Mouse (Mus musculus): ENCODE results near the gene Dnajb4.

Gene Dnajb4

DNA sequence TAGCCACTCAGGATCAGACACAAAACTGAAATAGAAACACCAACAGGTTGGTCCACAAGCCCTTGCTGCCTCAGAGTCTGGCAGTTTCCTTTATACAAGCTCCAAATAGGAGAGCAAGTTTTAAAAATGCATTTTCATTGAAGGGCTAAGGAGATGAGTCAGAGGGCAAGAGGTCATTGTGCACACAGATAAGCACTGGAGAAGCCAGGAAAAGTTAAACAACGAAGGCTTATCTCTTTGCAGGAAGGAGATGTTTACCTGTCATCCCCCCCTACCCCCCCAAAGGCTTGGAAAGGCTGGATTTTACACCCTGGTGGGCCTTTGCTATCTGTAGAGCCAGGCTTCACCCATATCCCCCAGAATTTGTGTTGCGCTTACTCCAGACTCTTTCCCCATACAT is 38.9 kb downstream of the Dnajb4 start:
- DNase-seq, result no peak

DNA sequence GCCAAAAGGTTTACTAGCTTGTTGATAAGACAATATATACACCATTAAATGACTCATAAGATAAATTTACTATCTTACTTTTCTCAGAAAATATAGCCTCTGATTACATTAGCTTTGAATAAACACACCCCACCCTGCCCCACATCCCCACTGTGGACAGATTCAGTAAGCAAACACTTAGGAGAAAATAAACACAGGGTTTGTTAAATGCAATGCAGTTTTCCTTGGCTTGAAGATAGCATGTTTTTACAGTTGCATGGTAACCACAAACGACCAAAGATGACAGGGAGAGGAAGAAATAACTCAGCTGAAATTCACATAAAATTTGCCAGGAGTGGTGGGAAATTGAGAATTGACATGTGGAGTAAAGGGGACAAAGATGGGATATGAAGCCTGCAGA is 39.7 kb downstream of the Dnajb4 start:
- DNase-seq, result no peak

DNA sequence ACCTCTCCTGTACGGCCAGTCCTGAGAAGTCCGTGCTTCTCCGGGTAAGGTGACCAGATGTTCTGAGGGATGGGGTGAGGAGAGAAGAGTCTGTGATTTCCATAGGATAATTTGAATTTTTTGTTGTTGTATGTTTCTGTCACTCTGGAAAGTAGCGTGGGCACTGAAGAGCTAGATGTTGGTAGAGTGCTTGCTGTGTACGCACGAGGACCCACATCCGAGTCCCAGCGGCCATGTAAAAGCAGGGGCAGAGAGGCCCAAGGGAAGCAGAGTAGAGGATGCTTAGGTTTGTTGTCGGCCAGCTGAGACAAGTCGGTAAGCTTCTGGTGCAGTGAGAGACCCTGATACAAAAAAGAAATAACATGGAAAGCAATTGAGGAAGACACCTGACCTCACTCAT is 42.1 kb downstream of the Dnajb4 start:
- DNase-seq, result no peak

DNA sequence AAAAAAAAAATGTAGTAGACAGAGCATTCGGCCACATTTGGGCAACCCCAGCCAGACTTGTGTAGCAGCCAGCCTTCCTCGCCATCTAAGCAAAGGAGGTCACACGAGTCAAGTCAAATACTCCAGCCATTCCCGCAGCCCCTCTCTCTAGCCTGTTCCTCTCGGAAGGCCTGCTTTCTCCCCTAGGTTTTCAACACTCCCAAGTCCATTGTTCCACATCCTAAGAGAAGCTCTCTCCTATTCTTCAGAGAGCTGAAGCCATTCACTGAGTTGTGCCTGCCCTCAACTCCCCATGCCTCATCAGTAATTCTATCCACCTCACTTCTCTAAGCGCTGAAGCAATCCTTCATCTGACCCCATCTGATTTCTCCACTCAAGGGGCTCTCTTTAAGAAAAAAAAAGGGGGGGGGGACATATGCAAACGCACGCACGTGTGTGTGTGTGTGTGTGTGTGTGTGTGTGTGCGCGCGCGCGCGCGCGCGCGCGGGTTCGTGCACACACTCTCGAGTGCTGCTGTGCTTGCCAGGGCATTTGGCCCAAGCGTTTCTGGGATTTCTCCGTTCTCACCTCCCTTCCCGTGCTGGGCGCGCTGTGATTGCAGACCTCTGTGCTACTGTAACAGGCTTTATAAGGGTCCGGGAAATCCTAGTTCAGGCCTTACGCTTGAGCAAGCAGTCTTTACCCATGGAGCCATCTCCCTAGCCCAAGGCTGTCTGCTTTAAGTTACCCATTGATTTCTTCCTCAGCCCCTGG is 43.2 kb downstream of the Dnajb4 start:
- DNase-seq, result peak; percentile 19 to 26

DNA sequence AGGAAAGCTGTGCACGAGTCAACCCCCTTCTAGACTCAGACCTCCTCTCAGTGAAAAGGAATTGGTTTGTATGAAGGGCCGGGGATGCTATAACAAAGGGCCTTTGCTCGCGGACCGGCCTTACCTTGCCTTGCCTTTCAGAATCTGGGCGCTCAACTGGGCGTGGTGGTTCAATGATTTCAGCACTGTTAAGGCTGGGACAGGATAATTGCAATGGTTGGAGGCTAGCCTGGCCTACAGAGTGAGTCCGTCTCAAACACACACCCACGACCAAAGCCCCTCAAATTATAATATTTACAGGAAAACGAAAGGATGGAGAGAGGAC is 44.0 kb downstream of the Dnajb4 start, which contains the start of gene Gipc2:
TSS of gene Gipc2 (minus strand) at position 132 of the 325 bp plus-strand sequence.
- DNase-seq, result no peak

DNA sequence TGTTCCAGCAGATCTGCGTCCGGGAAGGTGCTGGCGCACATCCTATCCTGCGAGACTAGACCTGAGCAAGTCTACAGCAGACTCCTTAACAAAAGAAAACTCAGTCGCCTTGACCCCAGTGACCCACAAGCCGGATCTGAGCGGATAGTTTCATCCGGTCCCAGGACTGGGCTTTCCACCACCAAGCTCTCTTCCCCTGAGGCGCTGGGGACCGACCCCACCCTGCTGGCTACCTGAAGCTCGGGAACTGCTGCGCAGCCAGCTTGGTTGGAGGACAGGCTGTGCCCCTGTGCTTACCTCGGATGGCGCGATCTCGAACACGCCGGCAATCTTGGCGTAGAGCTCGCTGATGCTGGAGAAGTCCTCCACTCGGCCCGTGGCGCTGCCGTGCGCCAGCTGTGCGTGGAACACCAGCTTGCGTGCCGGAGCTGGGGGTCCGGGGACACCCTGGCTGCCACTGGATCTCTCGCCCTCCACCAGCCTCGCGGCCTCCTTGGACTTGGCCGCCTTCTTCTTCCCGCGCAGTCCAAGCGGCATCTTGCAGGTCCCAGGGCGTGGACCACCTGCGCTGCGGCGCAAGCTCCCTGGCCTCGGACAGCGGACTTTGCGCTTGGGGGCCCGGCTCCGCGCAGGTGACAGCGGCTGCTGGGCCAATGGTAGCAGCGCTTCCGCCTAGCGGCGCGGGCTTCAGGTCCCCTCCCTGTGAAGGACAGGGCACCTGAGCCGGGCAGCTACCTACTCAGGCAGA is 44.6 kb downstream of the Dnajb4 start:
- peak; percentile 49 to 66 for DNase-seq

DNA sequence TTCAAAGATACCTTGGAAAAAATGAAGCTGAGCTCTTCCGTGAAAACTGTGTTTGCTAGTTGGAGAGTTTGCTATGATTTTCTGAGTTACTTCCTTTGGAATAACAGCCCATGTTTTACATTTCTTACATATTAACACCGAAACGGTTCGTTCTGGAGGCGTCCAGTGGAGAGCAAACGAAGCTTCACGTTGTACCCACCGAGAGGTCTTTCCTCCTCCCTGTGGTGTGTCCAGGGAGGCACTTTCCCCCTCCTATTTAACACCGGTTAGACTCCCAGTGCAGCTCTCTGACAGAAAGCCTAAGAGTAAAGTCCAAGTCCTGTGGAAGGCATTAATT is 45.1 kb downstream of the Dnajb4 start:
- no peak for DNase-seq

DNA sequence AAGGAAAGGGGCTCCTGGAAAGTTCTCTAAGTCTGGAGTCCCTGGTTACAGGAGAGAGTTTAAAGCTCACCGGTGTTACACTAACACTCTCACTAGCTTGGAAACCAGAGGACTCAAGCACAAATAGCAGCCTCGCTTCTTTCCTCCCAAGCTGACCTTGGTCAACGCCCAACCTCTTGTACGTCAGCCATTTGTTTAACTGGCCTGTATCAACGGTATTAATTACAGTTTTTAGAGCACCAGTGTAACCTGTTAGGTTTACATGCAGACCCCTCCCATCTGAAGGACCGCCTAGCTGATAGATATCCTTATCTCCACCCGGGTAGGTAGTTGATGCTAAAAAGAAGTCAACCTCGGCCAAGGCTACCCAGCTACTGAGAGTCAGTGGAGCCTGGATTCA is 46.8 kb downstream of the Dnajb4 start:
- DNase-seq, result no peak

DNA sequence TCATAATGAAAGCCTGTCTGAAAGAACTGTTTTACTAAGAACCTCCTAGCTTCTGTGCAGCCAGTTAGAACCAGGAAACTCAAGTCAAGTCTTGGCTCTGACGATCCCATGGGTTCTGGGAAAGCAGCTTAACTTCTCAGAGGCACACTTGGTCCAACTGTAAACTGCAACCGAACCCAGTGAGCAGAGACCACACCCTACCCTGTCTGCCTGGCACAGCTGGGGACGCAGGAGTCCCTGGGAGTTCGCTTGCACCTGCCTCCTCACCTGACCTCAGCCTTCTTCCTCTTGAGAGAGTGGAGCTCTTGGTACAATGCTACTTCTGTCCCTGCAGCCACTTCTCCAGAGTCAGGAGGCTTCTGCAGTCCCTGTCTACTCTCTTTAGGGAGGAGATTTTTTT is 49.5 kb downstream of the Dnajb4 start:
- DNase-seq, result no peak

DNA sequence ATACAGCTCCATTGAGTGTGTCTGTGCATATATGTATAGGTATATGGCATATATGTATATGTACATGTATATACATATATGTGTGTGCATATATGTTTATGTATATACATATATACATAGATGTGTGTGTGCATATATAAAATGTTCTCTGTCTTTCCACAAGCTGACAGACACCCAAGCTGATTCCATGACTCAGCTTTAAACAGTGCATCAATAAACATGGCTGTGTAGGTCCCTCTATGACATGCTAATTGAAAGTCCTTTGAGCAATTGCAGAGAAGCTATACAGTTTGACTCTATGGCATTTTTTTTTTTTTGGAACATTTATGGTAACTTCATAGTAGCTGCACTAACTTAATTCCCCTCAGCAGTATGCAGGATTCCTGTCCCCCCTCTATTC is 50.8 kb downstream of the Dnajb4 start:
- no peak for DNase-seq

DNA sequence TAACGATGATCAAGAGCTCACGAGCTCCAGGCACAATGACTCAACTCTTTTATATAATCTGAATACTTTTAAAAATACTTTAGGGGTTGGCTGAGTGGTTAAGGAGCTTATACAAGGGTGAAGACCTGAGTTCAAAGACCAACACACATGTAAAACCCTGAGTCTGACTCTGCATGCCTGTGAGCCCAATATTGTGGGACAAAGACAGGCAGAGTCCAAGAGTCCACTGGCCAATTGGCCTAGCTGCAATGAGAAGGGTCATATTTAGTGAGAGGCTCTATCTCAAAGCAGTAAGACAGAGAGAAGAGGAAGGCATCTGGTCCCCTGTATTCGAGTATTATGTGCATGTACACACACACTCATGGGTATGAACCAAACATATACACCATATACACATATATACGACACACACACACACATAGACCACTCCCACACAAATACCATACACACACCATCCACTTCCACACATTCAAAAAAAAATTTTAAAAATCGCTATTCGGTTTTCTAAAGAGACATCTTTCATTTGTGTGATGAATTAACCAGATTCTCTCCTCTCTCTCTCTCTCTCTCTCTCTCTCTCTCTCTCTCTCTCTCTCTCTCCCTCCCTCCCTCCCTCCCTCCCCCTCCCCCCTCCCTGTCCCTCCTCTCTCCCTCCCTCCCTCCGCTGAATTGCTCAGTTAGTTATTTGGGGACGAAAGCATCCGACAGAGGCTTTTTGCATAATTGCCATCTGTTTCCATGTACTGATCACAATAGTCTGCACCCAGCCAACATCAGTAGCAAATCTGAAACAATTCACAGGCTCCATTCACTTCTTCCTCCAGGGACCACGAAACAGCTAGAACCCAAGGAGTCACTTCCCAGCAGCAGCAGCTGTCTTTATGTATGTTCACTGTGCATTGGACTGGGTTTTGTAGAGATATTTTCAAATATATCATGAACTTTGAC is 51.5 kb downstream of the Dnajb4 start:
- no peak for DNase-seq

DNA sequence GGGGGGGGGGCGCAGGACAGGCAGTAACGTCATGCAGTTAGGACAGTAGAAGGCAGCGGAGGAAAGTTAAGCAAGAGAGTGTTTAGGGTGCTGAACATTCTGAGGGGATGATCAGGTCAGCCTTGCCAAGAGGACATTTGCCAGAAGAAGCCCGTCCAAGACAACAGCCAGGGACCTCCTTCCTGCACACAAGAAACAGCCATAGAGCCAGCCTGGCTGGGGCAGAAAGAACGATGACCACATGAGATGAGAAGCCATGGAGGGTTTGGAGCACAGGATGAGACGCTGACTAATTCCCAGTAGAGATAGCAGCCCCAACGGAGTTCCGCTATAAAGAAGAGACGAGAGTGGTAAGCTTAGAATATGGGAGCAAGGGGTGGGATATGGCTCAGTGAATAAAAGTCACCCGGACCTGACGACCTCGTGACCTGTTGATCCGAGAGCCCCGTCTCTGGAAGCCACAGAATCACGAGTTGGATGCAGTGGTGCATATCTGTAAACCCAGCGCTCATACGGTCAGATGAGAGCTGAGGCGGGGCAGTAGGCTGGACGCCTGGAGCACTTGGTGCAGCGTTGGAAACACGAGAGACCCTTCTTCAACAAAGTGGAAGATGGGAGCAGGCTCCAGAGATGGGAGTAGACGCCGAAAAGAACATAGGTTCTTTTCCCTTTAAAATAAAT is 53.1 kb downstream of the Dnajb4 start:
- DNase-seq, result no peak

DNA sequence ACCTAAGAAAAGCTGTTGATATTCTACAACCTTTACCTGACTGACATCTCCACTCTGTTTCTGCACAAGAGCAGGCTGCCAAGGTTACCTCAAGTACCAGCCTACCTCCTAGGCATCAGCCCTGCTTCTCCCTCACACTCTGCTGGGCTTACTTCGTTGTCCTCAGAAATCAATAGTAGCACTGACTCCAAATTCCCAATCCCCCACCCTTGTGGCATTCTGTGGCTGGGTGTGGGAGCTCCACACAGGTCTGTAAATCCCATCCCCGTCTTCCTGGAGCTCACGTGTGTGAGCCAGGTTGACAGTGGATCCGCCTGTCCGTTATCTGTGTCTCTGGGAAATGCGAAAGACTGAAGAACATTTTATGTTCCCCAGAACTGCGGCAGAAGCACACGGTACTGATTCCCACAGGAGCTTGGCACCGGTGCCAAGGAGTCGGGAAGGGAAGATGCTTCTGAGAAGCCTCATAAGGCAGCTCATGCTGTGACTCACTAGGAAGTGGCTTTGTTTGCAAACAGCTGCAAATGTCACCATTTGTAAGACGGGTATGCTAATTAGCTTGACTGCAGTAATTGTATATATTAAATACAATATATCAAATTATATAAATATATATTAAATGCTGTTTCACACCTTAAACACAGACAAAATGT is 54.7 kb downstream of the Dnajb4 start:
- no peak for DNase-seq

DNA sequence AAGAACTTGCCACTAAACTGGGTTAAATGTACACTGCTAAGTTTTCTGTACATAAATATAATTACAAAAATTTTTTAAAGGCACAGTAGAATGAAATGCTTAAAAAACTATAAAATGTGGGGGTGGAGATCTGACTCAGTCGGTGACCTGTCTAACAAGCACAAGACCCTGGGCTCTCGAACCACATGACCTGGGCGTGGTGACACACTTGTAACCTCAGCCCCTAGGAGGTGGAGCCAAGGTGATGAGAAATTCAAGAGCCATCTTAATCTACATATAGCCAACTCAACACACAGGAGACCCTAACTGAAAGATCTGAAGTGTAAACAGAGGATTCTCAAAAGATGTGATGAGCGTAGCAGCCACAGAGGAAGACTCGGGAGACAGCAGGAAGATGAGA is 56.0 kb downstream of the Dnajb4 start:
- no peak for DNase-seq

DNA sequence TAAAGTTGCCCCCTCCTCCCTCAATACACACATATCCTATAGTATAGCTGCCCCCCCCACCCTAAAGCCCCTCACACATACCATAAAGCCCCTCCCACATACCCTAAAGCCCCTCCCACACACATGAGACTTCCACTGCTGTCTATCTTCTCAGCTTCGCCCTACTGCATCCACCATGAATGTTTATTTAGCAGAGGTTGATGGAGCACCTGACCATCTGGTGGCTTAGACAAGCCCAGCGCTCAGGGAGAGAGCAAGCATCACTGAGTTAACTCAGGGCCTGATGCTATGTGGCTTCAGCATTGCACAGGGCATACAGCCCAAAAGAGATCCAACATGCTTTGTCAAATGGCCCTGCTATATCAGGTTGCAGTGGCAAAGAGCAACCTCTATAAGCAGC is 57.0 kb downstream of the Dnajb4 start:
- DNase-seq, result no peak

DNA sequence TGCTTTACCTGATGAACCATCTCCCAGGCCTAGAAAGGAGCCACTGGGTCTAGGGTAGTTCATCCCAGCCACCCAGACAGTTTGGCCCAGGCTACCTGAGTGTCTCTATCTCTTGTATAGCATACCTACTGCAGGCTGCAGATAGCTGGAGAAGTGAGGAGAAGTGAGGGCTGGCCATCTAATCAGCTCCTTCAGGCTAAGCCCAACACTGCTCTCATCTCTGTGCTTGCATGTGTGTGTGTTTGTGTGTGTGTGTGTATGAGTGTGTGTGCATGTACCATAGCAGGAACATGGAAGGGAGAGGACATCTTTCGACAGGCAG is 57.7 kb downstream of the Dnajb4 start:
- no peak for DNase-seq

DNA sequence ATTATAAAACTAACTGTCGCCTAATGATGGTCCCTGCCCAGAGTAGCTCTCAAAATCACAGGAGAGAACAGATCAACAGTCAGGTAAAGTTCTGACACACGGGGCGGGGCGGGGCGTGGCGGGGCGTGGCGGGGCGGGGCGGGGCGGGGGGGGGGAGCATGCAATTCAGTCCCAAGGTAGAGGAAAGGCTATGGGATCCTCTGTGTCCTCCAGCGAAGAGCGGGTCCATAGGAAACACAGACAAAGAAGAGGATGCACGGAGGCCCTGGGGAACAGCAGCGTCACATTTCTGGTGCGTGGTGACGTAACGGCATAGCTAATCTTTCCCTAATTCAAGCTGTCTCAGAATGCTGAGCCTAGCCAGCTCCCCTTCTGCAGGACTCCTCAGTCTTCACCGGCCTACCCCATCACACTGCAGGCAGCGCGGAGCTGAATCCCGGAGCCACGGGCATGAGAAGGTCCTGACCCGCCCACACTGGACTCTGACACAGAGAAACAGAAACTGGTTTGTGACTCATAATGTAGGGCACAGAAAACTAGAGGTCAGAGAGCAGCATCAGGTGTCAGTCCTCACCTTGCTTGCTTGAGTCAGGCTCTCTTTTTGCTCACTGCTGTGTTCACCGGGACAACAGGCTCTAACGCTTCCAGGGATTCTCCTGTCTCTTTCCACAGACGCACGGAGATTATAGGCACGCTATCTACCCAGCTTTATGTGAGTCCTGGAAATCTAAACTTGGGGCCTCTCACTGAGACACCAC is 58.2 kb downstream of the Dnajb4 start:
- DNase-seq, result no peak

DNA sequence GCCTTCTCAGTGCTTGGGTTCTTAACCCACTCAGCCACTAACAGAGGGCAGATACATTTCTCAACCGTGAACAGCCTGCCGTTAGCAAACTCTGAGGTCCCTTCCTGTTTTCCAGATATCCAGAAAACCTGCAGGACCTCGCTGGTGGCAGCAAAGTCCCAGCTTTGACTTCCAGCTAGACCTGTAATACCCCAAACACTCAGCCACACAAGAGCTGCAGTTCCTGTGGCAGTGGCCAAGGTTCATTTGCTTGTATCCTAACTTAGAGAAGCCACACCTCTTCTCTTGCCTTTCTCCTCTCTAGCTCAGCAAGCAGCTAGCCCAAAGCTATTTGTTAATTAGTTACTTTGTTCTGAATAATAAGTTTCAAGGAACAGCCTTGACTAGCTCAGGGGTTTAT is 60.2 kb downstream of the Dnajb4 start:
- no peak for DNase-seq

DNA sequence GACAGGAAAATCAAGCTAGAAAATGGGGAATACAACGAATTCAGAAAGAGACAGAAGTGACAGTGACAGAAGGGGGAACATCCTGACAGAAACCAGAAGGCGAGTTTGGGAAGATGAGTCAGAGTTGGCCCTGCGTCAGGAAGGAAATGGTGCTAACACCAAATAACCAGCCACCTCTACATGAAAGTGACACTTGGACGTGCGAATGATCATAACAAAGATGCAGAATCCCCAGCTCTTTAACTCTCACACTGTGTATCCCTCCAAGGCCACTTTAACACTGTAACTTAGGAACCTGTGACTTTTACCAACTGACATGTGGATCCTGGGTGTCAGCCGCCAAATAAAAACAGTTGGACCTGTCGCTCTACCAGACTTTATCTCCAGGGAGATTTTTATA is 60.7 kb downstream of the Dnajb4 start:
- no peak for DNase-seq

DNA sequence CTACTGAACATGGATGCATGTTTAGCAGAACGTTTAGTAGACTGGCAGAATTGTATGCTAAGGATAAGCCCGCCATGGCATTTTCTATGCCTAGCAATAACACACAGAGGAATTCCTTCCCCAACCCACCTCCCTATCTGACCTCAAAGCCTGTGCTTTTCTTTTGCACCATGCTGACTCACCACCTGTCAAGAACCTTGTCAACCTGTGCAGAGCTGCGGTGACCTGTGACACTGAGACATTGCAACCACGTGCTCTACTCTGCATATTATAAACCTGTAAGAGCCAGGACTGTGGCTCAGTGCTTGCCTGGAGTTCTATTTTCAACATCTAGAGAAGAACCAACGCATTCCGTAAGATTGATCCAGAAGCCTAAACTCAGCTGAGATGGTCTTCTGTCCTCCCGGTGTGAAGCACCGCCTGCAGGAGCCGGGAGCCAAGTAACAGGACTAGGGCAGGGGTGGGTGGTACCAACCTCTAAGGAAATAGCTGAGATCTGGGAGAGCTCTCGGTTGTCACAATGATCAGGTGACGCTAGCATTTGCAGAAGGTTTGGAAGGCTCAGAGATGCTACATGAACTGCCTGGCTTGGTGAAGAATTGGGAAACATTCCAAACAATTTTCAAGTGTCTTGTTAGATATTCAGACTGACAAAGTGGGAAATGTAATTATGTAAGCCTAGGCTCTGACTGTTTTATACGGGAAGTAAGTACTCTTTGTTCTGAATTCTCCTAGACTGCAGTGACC is 62.8 kb downstream of the Dnajb4 start:
- peak; percentile 28 to 43 for DNase-seq

DNA sequence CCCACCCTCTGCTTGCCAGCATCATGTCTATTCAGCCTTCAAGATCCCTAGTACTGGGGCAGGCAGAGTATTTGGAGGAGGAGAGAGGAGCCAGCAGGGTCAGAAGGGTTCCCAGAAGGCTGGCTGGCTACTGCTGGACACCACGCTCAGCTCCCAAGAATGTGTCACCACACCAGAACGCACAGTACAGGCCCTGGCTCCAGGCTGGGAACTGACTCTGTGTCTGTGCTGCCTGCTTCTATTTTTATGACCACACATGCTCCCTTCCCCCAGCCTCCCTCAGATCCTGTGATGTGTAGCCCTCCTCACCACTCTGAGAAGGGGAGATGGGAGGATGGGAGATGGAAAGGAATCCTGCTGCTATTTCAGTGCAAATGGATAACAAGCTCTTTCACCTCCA is 64.9 kb downstream of the Dnajb4 start:
- peak; percentile 35 to 46 for DNase-seq
